Mouse (Mus musculus) c-Kit-positive CD71-negative TER-119-negative erythroid progenitor cells, embryonic 14.5 days (primary cell): ENCODE results near the gene Oprm1.
"Not testable (repeated sequence)": the region's sequence is repeated elsewhere in the genome, so short reads cannot be mapped to it uniquely, and the experiment has no call there.

Experiments used
- DNase-seq: peaks from one replicate; pipeline ENCODE4 v3.0.0-alpha.2; 2013; ENCODE audit warnings: low read depth

Oprm1 gene

DNA sequence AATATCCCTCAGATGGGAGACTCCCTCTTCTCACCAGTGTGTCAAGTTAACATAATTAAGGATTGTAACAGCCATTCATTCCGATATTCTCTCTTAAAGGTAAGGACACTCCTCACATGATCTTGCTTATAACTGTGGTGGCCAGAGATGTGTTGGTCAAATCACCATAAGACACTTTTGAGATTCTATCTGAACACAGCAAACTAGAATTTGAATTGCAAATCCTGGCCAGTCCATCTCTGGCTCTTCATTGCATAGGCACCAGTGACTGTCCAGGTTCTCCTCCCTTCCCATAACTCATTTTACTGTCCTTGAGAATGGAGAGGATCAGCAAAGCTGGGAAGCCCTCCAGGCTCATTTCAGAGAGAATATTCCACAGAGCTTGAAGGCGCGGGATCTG is at the start of gene Oprm1:
Gene Oprm1 (plus strand): TSS at position 301 of the 400 bp plus-strand sequence.
- DNase-seq: no peak

DNA sequence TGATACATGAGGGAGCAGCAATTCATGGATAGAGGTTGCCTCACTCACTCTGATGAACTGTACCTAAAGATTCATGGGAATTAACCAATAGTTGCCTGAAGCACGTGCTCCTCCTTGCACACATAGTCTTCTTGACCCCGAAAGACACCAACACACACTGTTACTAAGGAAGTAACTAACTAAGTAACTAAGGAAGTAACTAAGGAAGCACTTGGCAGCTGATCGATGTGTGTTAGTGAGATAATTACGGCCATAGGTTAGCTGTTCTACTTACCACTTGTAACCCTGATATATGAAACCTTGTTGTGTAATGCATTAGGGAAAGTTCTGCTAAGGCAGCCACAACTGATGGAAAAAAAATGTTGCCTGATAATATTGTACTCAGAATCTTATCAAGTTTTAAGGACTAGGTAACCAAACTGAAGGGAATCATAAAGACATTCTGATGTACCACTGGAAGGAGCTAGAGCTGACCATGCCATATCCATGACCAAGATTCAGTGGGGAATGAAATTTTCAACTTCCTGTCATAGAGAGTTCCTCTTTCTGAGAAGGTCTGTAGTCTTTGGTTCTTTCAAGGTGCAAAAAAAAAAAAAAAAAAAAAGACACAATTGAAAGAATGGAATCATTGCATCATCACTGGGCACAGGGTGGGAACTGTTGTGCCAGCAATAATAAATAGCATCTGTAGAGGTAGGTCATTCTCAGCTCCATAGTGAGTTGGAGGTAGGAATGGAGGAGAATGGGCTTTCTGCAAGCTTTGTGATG is 40.9 kb upstream of the Oprm1 start:
- DNase-seq: peak; percentile 20

DNA sequence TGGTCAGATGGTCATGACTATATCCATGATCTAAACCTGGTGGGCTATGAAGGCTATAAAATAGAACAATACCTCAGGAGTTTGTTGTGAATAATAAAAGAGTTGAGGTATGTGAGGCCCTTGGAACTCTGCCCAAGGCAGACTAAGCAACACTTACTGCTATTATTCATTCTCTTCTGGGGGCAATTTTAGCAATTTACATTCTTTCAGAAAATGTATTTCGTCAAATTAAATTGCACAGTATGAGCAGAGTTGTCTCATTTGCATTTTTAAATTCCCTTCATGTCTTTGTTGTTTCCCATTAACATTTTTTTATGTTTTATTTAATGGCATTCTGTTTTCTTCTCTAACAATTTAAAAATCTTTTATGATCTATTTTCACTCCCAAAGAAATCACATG is 34.5 kb upstream of the Oprm1 start:
- no peak for DNase-seq

DNA sequence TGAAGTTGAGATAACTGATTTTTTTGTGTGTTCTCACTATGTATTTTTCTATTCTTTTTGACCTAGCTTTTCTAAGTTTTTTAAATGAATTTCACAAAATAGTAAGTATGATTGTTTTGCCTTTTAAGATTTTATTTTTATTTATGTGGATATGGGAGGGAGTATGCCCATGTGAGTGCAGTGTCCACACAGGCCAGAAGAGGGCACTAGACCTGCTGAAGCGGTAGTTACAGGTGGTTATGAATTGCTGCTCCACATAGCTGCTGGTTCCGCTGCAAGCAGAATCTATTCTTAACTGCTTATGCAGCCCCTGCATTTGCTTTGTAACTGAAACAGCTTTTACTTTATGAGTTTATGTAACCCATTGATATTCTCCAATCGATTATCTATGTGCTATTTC is 29.8 kb upstream of the Oprm1 start:
- DNase-seq: no peak

DNA sequence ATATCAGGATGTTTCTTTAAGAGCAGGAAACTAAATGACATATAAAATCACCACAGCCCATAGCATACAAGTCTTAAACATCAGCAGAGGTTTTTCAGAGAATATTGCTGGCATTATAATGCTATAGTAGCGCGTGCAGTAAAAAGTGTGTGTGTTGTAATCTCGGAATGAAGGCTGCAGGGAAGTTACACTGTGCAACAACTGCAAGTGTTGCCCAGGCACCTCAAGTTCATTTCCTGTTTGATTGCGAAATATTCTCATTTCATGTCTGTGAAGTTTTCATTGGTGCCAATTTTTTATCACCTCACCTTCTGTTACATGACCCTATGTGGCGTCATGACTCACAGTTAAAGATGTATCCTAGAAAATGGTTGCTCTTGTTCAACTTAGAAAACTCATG is 4.9 kb upstream of the Oprm1 start:
- DNase-seq: no peak

DNA sequence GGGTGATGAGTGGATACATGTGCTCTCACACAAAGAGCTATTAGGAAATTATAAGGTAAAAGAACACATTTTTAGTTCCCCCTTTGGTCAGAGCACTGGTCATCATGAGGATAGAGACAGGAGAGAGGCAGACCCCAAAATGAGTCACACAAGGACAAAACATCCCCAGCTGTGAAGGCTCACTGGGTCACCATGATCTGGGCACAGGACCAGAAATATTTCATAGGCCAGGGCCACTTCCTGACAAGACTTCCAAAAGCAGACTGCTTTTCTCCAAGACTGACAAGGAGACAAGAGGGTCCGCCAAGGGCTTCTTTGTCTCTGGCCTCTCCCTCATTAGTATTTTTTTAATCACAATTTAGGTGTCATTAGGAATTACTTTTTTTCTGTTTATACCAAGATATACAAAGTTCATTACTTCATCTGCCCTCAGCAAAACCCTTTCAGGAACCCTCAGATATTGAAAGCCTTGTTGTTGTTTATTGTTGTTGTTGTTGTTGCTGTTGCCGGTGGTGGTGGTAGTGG is 3.0 kb downstream of the Oprm1 start, which contains the start of gene Gm10945:
Gene Gm10945 (minus strand): TSS at position 475 of the 525 bp plus-strand sequence.
- DNase-seq: no peak

DNA sequence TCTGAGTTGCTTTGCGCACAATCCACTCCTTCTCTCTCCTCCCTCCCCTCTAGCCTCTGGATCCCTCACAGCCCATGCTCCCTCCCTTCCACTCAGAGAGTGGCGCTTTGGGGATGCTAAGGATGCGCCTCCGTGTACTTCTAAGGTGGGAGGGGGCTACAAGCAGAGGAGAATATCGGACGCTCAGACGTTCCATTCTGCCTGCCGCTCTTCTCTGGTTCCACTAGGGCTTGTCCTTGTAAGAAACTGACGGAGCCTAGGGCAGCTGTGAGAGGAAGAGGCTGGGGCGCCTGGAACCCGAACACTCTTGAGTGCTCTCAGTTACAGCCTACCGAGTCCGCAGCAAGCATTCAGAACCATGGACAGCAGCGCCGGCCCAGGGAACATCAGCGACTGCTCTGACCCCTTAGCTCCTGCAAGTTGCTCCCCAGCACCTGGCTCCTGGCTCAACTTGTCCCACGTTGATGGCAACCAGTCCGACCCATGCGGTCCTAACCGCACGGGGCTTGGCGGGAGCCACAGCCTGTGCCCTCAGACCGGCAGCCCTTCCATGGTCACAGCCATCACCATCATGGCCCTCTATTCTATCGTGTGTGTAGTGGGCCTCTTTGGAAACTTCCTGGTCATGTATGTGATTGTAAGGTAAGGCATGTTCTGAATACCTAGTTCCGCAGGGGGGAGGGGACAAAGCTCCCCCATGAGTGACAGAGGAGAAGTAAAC is 30.4 kb downstream of the Oprm1 start:
- DNase-seq: peak; percentile 18

DNA sequence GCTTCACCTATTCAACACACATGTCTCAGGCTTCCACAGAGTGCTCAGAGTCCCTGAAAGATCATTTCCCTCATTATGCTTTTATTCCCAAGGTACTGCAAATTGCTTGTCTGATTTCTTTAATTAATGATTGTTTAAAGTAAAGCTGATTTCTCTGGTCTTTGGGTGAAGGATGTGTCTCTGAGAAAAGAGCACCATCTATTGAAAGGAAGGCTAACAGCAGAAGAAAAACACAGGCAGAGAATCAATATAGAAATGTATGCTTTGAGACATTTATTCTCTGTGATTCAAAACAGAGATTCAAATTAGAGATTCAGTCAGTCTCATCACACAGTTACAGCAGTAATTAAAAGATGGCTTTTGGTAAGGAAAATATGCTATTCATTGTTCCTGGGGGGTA is 31.9 kb downstream of the Oprm1 start:
- no peak for DNase-seq

DNA sequence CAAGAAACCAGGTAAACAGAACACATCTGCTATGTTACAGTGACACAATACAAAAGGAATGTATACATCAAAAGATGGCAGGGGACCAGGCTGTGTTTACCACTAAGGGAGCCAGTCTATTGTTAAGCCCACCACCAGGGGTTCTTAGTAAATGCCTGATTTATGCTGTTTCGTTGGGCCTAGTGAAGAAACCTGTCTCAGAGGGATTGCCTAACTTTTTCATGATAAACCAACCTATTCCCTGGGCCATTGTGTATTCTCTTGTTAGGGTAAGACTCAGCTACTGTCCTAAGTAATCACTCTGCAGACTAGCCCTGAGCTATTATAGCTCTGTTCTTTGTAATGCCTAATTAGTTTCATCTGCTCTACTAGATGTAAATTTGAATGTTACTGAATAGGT is 62.3 kb downstream of the Oprm1 start:
- no peak for DNase-seq

DNA sequence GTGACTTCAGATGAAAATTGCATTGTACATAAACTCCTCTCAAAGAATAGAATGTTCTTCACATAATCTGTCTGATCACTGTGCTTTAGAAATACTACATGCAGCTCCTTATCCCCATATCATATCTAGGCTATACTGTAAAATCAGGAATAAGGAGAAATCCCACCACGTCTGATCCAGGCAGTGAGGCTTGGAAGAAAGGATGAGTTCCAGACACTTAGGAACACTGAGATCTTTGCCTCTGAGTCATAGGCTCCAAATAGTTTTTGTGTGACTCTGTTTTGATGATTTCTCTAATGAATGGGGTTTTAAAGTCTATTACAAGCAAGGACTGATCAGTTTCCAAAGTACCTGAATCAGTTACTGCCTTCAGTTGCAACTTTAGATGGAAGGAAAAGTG is 83.9 kb downstream of the Oprm1 start:
- DNase-seq: no peak

DNA sequence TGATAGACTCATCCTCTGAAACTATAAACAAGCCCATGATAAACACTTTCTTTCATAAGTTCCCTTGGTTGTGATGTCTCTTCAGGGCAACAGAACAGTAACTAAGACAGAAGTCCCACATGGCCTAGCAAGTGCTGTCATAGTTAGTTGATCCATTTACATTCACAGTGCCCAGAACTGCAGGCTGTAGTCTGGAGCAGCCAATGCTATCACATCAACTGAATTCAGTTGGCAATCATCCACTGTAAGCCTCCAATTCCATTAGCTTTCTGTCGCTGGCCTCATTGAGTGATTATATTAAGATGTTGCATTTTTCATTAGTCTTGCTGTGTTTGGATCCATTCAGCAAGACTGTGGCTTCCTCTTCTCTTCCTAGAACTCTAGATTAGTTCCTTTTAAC is 88.0 kb downstream of the Oprm1 start:
- DNase-seq: no peak

DNA sequence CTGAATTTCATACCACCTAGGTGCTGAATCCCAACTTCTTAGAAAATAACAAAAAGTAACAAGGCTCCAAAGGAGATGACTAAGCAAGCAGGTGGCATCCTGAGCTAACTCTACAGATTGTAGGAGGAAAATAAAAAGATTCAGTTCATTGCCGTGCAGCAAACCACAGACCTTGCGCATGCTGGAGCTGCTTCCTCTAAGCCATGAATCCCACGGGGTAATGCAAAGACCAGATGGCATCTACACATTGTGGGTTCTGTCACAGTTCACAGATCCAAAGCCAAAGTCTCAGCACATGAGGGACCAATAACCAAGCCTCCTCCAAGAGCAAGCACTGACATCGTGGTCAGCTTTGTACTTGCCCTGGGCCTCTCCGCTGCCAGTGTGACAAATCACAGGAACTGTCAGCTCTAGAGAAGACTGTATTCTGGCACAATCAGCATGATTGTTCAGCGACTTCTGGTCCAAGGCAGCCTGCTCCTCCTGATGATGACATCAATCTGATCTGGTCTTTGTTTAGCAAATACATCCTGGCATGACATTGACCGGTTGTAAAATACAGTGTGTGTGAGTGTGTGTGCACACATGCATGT is 90.0 kb downstream of the Oprm1 start:
- DNase-seq: peak; percentile 9

DNA sequence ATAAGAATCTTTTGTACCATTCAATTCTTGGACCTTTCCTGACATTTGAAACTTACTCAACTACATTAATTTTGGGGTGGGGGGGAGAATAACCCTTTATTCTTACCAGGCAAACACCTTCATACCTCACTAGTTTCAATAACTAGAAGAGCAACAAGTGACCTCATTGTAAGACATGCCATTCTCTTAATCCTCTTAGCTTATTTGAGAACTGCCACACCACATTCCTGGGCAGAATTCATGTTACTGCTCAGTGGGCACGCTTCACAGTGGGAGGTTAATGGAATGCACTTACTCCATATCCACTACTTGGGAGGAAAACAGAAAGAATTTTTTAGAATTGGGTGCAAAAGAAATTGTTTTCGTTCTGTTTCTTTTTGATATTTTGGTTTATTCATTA is 90.5 kb downstream of the Oprm1 start:
- DNase-seq: no peak

DNA sequence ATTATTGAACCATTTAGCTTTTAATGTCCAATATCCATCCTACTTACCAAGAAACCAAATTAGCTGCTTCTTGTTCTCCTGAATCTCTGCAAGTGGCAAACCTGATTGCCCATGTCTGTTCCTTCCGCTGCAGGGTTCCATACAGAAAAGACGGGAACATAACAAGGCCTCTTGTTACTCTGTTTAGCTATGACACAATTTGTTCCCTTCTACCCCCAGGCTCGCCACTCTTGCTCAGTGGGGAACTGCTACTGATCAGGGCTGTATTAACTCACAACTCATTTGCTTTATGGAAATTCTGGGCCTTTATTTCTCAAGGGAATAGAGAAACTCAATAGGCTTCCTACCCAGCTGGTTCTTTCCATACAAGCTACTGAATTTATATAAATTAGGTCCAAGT is 97.5 kb downstream of the Oprm1 start:
- DNase-seq: no peak

DNA sequence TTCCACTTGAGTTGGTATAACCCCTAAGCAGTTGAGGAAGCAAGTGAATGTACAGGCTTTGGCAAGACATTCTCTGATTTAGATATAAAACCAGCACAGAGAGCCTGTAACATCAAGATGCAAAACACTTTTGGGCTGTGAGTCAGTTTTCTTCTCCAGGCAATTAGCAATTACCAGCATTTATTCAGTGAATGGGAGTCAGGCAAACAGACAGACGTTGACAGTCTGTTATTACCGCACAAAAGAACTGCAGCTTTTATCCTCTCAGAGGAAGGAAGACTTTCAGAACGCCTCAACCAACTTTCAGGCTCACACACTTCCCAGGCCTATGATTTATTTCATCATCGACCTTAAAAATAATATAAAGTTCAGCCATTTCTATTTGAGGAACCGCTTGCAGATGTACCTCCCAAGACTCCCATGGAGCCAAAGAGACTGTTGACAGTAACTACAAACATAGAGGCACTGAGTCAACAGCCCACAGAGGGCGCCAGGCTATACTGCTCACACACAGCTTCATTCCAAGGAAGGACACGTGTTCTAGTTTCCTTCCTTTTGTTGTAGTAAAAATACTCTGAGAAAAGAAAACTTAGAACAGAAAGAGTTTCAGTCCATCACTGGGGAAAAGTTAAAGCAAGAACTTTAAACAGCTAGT is 113.2 kb downstream of the Oprm1 start:
- DNase-seq: no peak

DNA sequence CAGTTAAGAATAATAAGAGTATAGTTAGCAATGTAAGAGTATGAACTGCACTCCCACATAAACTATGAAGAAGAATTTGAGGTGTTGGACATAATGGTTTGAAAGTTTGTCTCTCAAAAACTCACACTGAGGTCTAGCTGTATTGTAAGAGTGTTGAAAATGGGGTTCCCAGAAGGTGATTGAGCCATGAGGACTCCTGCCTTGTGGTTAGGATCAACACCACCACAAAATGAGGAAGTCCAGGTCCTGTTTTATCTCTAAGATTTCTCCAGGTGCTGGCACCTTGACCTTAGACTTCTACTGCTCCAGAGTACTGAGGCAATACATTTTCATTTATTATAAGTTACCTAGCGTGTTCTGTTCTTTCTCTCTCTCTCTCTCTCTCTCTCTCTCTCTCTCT is 115.6 kb downstream of the Oprm1 start:
- DNase-seq: no peak

DNA sequence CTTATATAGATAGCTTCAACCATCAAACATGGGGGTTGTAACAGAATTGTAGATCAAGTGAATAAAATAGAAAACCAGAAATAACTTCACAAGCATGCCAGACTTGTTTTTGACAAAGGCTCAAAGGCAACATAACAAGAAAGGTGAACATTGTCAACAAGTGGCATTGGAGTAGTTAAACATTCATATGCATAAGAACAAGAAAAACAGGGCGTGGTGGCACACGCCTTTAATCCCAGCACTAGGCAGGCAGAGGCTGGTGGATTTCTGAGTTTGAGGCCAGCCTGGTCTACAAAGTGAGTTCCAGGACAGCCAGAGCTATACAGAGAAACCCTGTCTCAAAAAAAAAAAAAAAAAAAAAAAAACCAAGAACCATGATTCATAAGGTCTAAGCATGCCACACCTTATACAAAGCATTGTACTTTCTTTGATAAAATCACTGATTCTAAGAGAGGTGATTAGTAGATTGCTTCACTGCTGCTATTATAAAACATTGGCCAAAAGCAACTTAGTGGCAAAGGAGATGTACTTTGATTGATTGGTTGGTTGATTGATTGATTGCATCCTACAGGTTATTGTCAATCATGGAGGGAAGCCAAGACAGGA is 120.1 kb downstream of the Oprm1 start:
- DNase-seq: no peak

DNA sequence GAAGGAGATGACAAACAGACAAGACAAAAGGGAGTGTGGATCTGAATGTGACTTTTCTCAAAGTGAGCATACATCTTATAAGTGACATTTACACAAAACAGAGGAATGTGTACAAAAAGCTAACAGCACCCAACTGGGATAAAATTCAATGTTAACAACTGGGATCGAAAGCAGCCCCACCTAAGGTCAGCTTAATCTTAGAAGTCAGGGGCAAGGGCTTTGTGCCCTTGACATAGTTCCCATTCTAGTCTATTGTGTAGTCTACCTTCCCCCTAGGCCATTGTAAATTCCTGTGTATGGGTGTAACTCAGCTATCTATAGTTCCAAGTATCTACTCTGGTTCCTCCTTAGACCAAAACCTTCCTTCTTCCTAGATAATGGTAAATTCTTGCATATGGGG is 123.7 kb downstream of the Oprm1 start:
- not testable (repeated sequence) for DNase-seq

DNA sequence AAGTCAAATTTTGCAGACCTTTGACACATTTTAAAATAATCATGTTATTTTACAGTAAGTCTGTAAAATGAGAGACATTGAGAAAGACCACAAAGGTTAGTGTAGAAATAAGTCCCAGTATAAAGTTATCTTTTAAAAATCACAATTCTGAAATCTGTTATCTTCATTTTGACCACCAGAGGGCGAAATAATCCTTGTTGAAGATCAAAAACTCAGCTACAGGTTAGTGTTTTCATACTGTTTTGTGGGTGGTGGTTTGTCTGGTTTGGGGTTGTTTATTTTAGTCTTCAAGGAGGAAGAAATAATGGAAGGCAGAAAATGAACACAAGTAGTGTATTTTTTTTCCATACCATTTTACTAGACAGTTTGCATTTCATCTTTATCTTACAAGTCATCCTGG is 127.2 kb downstream of the Oprm1 start:
- DNase-seq: peak; percentile 37

DNA sequence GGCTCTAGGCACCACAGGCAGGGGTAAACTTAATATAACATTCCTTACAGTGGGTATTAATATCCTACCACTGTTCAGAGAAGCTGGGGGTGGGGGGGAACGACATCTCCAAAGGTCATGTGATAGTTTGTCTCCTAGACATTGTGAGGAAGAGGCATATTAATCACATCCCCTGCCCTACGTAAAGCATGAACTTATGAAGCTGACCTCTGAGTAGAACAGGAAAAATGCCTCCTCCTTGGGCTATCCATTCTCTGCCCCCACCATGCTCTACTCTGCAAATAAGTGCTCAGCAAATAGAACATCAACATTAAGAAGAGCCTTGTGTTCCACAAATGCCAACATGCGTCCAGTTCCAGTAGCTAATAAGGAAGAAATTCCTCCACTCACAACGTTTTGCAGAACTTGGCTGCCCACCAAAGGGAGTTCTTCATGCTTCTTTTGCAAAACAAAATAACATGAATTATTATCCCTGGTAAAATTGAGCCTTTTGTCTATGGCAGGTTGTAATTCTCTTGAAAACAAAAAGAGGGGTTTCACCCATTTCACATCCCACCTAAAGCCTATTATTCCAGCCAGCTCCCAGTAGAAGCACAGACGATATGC is 131.4 kb downstream of the Oprm1 start:
- DNase-seq: no peak

DNA sequence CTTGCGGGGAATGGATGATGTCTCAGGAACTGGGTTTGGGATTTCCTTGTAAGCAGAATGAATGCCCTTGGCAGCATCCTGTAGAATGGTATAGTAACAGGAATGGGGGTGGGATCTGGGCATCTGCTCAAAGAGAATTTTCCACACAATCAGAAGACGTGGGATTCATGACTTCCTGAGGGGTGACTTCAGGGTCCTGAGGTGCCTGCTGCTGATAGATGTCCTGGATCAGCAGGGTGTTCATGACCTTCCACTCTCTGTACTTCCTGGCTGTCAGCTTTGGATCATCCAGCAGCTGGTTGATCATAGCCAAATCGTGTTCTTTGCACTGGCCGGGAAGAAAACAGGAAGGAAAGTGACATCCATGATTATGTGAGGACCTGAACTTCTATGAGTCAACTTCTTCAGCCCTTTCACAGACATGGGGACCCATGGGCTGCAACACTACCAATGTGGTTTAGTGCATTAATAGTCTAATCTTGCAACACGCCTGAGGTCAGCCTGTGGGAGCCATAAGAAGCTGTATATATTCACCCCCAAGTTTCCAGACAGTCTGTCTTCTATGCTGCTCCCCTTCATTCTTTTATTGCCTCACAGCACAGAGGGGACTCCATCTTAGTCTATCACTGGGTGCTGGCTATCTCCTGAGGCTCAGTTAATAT is 132.2 kb downstream of the Oprm1 start:
- DNase-seq: no peak
